Mouse (Mus musculus) hindbrain, embryonic 14.5 days (tissue): ENCODE data around the gene Focad. TPM values are rescaled to one million over a fixed set of nuclear protein-coding genes. Genes with fewer than 3 reads are reported as not detected.

Experiments
- ATAC-seq: fragments of 200-750 bp; cut with Nextera tagmentation; 2 replicates; pipeline ENCODE4 v1.8.0; 2017; ENCODE audit warnings: moderate number of reproducible peaks, mild to moderate bottlenecking, moderate TSS enrichment, moderate library complexity; ENCODE audit not compliant: low FRiP score
- DNase-seq: peaks from one replicate; pipeline ENCODE4 v3.0.0-alpha.2; 2015; ENCODE audit warnings: low spot score
- H3K27ac ChIP-seq: fragments of 300-500 bp; sonication (generic); 2 replicates; pipeline ENCODE4 v1.5.1; 2014; ENCODE audit warnings: mild to moderate bottlenecking, moderate library complexity
- H3K27me3 ChIP-seq: fragments of 300-500 bp; sonication (generic); 2 replicates; pipeline ENCODE4 v1.6.1; 2014; ENCODE audit warnings: mild to moderate bottlenecking, low read length, mixed read lengths; ENCODE audit not compliant: control insufficient read depth, insufficient read depth
- H3K36me3 ChIP-seq: fragments of 300-500 bp; sonication (generic); replicated peaks from 2 replicates; pipeline ENCODE4 v1.6.1; 2014; ENCODE audit not compliant: control insufficient read depth, insufficient read depth
- H3K4me1 ChIP-seq: fragments of 300-500 bp; sonication (generic); replicated peaks from 2 replicates; pipeline ENCODE4 v1.6.1; 2014; ENCODE audit warnings: antibody characterized with exemption, low read length, mixed read lengths; ENCODE audit not compliant: control insufficient read depth, insufficient read depth
- H3K4me2 ChIP-seq: fragments of 300-500 bp; sonication (generic); replicated peaks from 2 replicates; pipeline ENCODE4 v1.6.1; 2014; ENCODE audit warnings: mild to moderate bottlenecking, moderate library complexity
- H3K4me3 ChIP-seq: fragments of 300-500 bp; sonication (generic); replicated peaks from 2 replicates; pipeline ENCODE4 v1.5.1; 2014; ENCODE audit warnings: mild to moderate bottlenecking, low read length
- H3K9ac ChIP-seq: fragments of 300-500 bp; sonication (generic); 2 replicates; pipeline ENCODE4 v1.6.1; 2014
- H3K9me3 ChIP-seq: fragments of 300-500 bp; sonication (generic); 2 replicates; pipeline ENCODE4 v1.6.1; 2016; ENCODE audit warnings: low read length; ENCODE audit not compliant: control insufficient read depth
- WGBS: fragments of 180-500 bp; shearing (Covaris S2); extraction: QIAGEN DNeasy Blood & Tissue Kit; methylation state at CpG from one replicate; pipeline ENCODE4 v1.1.7; 2014; 5-methylcytosine and 5-hydroxymethylcytosine counted together
- polyA plus RNA-seq: library from polyadenylated mRNA; unstranded; fragments of >200 nt; fragmentation: Nextera tagmentation; extraction: Ambion mirVana; gene quantifications from 2 replicates; pipeline ENCODE4 v1.2.1, GENCODE M21; 2014

Focad gene
- polyA plus RNA-seq, 1 experiment from 2014 or later = 15.2 TPM

DNA sequence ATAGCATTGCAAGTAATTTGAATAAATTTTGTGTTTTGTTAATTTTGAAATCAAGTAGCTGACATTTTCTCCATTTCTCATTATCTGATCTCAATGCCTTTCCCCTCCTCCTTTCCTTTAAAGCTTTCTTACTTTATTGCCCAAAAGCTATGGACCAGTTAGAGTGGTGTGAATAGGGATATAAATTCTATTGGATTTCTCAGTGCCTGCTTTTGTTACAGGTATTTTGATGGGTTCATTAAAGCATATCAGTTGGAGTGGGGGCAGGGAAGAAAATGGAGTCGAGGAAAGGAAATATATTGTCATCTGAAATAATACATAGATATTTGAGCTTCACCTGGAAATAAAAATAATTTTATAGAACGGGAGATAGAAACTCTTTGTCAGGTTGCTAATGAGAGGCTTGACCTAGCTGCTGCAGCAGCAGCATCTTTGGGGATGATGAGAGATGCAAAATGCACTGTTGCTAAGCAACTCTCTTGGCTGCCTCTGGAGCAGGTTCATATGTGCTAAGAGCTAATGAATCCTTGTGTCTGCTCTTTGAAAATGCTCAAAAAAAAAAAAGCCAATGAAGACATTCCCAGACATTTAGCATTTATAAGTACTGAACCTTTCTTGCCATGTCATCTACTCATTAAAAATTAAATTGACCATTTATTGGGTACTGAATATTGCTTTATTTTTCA is 116.9 kb downstream of the Focad start:
- Histone ChIP-seq H3K27me3 (no peaks in the 10 kb centered on the region), H3K4me3 (no peak overlapping the region), H3K36me3 (no peaks in the 10 kb centered on the region), H3K4me1 (peaks cover 20% of the 10 kb centered on the region), H3K9me3 (no peaks in the 10 kb centered on the region), H3K9ac (no peak overlapping the region), H3K4me2 (peak overlapping the region; percentile 8; the same call in 1 of the 2 replicates), H3K27ac (peak overlapping the region; percentile 67)
- DNase-seq (peak; percentile 67), ATAC-seq (peak; percentile 79)
- 29% methylated on average over 2 of the region's 2 CpGs for WGBS

DNA sequence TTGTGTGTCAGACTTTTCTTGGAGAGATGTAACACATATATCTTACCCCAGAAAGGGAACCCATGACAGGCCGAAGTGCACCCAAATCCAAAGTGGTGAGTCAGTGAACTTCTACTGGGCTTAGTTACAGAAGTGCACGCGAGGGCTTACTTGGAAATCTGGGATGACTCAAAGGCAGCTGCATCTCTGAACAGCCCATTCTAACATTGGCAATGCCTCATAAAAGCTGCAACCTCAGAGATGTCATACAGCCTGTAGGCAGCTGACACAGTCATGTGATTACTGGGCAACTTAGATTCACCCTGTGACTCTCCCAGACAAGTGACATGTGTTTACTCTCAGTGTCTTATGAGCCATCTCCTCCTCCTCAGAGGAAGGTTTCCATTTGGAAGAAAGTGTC is 119.5 kb downstream of the Focad start:
- no peak overlapping the region for H3K4me3 ChIP-seq
- 96% methylated on average over 3 of the region's 3 CpGs for WGBS
- H3K27ac ChIP-seq = no peak overlapping the region
- H3K9ac ChIP-seq = no peak overlapping the region
- no peaks in the 10 kb centered on the region for H3K27me3 ChIP-seq
- peaks cover 20% of the 10 kb centered on the region for H3K4me1 ChIP-seq
- H3K9me3 ChIP-seq = no peaks in the 10 kb centered on the region
- no peaks in the 10 kb centered on the region for H3K36me3 ChIP-seq
- no peak for DNase-seq
- ATAC-seq = no peak
- no peak overlapping the region for H3K4me2 ChIP-seq

DNA sequence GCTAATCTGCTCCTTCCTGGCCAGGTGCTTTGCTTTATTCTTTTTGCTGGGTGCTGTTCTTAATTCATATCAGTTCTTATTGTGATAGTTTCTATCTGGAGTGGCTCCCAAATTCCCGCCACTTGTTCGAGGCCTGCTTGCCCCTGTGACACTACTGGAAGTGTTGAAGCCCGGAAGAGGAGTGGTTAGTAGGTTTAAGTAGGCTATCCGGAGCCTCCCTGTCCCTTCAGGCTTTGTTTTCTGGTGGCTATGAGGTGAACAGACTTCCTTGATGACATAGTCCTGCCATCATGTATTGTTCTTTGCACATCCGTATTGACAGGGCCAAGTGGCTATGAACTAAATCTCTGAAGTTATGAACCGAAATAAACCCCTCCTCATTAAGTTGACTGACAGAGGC is 123.9 kb downstream of the Focad start:
- DNase-seq (no peak), ATAC-seq (no peak)
- H3K4me3 ChIP-seq = no peak overlapping the region
- H3K9ac ChIP-seq = no peak overlapping the region
- H3K4me2 ChIP-seq = no peak overlapping the region
- no peaks in the 10 kb centered on the region for H3K36me3 ChIP-seq
- no peaks in the 10 kb centered on the region for H3K4me1 ChIP-seq
- H3K27me3 ChIP-seq = no peaks in the 10 kb centered on the region
- H3K27ac ChIP-seq = no peak overlapping the region
- H3K9me3 ChIP-seq = no peaks in the 10 kb centered on the region
- WGBS = 89% methylated on average over 6 of the region's 6 CpGs

DNA sequence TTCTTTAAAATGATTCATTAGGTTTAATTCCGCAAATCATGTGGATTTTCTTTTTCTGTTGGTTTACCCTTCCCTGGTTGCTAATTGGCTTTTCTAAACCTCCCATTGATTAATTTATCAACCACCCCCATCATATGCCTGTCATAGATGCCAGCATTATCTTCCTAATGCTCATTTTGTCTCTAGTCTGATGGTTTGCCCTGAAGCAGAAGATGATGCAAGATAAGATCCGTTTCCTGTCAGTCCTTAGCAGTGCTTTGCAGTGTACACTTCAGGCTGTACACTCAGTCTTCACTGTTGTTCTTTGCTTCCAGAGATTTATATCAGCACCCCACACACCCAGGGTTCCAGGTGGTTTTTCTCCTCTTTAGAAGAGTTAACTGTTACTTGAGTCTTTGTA is 124.4 kb downstream of the Focad start:
- Histone ChIP-seq H3K9me3 (no peaks in the 10 kb centered on the region), H3K9ac (no peak overlapping the region), H3K27ac (no peak overlapping the region), H3K4me1 (no peaks in the 10 kb centered on the region), H3K27me3 (no peaks in the 10 kb centered on the region), H3K4me3 (no peak overlapping the region), H3K36me3 (no peaks in the 10 kb centered on the region), H3K4me2 (no peak overlapping the region)
- no peak for ATAC-seq
- WGBS = 81% methylated on average over 2 of the region's 2 CpGs
- DNase-seq = no peak

DNA sequence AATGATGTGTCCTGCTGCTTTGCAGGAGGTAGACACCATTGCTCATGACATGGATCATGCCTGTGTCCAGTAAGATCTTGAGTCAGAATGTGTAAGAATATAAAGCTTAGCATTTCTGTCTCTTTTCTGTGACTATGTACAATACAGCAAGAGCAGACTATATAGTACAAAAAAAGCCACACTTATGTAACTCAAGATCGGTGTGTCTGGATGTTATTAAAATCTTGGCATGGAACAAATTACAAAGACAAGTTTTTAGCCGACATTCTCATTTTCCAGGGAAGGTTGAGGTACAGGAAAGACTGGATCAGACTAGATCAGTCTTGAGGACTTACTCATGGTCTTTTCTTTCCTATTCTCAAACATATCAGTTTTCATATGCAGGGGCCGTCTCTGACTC is 136.9 kb downstream of the Focad start:
- DNase-seq (no peak), ATAC-seq (no peak)
- Histone ChIP-seq H3K4me1 (no peaks in the 10 kb centered on the region), H3K27ac (no peak overlapping the region), H3K9me3 (no peaks in the 10 kb centered on the region), H3K27me3 (no peaks in the 10 kb centered on the region), H3K36me3 (no peaks in the 10 kb centered on the region), H3K4me3 (no peak overlapping the region), H3K9ac (no peak overlapping the region), H3K4me2 (no peak overlapping the region)
- WGBS = 92% methylated on average over 3 of the region's 3 CpGs

DNA sequence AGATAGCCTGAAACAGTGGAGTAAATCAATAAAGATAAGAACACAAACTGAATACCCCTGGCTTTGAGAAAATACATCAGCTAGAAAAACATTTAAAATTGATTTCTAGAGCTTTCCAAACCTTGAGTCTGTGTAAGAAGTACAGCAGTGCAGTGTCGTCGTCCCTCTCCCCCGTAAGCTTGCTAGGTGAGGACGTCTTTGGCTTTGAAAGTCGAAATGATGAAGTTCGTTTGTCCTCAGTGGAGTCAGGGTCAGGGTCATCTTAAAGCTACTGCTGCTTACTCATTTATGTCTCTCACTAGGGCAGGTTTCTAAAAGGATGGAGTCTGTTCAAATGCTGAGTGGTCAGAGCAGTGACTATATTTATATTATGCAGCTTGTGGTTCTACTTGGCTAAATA is 141.5 kb downstream of the Focad start:
- no peak overlapping the region for H3K27ac ChIP-seq
- H3K9ac ChIP-seq = no peak overlapping the region
- no peak overlapping the region for H3K4me3 ChIP-seq
- WGBS = 75% methylated on average over 6 of the region's 6 CpGs
- DNase-seq = no peak
- H3K4me2 ChIP-seq = no peak overlapping the region
- no peaks in the 10 kb centered on the region for H3K27me3 ChIP-seq
- no peaks in the 10 kb centered on the region for H3K36me3 ChIP-seq
- H3K9me3 ChIP-seq = no peaks in the 10 kb centered on the region
- ATAC-seq = no peak
- peaks cover 13% of the 10 kb centered on the region for H3K4me1 ChIP-seq

DNA sequence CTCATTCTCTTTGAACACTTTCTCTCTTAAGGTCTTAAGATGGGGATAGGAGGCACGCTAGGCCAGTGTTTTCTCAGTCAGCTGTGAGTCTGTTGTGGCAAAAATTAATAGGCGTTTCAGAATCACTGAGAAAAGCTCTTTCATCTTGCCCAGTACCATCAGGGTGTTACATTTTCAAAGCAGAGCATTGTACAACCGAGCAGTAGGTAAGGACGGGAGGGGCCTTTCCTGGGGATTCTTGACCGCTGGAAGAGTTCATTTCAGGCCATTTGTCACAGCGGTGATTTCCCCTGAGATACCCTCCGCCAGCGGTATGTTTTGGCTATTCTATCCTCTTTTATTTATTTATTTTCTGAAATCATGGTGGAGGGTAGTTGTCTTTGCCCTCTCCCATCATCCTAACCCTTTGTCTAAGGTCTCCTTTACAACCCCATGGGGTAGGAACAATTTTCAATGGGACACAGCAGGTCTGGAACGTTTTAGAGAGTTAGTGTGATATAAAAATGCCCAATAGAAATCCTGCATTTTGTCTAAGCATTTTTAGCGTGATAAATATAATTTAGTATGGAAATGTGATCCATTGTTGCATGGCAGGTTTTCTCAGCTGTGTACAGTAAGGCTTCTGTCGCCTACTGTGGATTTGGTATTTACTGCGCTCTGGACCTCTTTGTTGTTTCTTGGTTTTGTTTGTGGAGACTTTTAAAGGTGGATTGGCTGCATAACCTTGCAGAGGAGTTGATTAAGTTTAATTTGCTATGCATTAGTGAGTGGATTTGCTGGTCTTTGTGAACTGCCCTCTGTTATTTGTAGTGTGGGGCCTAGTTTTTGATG is 142.7 kb downstream of the Focad start:
- peaks cover 13% of the 10 kb centered on the region for H3K4me1 ChIP-seq
- no peak overlapping the region for H3K4me2 ChIP-seq
- H3K27me3 ChIP-seq = no peaks in the 10 kb centered on the region
- H3K9ac ChIP-seq = no peak overlapping the region
- peak overlapping the region; percentile 21 for H3K27ac ChIP-seq
- H3K4me3 ChIP-seq = no peak overlapping the region
- WGBS = 28% methylated on average over 12 of the region's 12 CpGs
- H3K36me3 ChIP-seq = no peaks in the 10 kb centered on the region
- no peak for ATAC-seq
- H3K9me3 ChIP-seq = no peaks in the 10 kb centered on the region
- DNase-seq = no peak

DNA sequence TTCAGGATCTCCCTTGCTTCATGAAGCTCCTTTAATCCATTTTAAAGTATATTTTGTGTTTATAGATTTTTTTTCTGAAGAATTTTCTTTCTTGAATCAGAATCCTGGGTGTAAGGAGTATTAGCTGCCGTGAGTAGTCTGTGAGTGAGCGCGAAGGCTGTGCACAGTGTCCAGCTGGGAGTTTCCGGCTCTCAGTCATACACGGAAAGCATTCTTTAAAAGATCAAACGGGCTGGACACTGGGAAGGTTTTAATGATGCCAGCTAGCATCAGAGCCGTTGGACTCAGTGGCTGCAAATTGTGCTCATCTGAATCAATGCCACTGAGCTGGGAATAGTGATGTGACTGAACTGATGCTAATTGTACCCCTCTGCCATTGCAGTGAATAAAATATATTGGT is 143.9 kb downstream of the Focad start:
- no peak for ATAC-seq
- H3K36me3 ChIP-seq = no peaks in the 10 kb centered on the region
- H3K27ac ChIP-seq = 0 out of 2 replicates have a peak overlapping the region, but pooled peaks have one; percentile 36
- no peaks in the 10 kb centered on the region for H3K9me3 ChIP-seq
- no peak overlapping the region for H3K4me3 ChIP-seq
- 34% methylated on average over 7 of the region's 7 CpGs for WGBS
- 0 out of 2 replicates have a peak overlapping the region, but pooled peaks have one; percentile 18 for H3K4me2 ChIP-seq
- peaks cover 13% of the 10 kb centered on the region for H3K4me1 ChIP-seq
- H3K9ac ChIP-seq = no peak overlapping the region
- no peak for DNase-seq
- no peaks in the 10 kb centered on the region for H3K27me3 ChIP-seq

DNA sequence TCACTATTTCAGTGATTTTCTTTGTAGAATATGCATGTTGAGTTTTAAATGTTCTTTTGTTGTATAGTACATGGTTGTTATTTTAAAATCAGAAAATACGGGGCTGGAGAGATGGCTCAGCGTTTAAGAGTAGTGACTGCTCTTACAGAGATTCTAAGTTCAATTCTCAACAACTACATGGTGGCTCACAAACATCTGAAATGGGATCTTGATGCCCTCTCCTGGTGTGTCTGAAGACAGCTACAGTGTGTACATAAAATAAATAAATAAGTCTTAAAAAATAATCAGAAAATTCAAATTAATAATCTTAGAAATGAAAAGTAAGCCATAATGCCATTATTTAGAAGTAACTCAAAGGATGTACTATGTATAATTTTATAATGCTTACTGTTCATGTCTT is 149.4 kb downstream of the Focad start:
- H3K4me2 ChIP-seq = no peak overlapping the region
- no peaks in the 10 kb centered on the region for H3K4me1 ChIP-seq
- no peaks in the 10 kb centered on the region for H3K36me3 ChIP-seq
- DNase-seq (no peak), ATAC-seq (no peak)
- H3K27me3 ChIP-seq = no peaks in the 10 kb centered on the region
- no peak overlapping the region for H3K27ac ChIP-seq
- no peak overlapping the region for H3K9ac ChIP-seq
- H3K4me3 ChIP-seq = no peak overlapping the region
- WGBS = 95% methylated on average over 2 of the region's 2 CpGs
- H3K9me3 ChIP-seq = no peaks in the 10 kb centered on the region
